ENCODE assay signal across 24 mouse cellular contexts in genomic region chr17:28431038-28431437, GRCm38 (mm10).
"Had no signal": no experiment of that assay in that cellular context is flagged by ENCODE, and none has a peak within 500 bp of the region (broad histone marks: within the 10 kb centered on the region; RNA-seq: fewer than 3 reads in every experiment).

No protein-coding gene starts in this region.

- H3K9ac ChIP-seq: heart, embryonic 12.5 days; hindbrain, embryonic 12.5 days; hindbrain, embryonic 14.5 days; kidney, embryonic 15.5 days; limb, embryonic 13.5 days; liver, embryonic 13.5 days had no signal

- H3K4me2 ChIP-seq: heart, embryonic 12.5 days; hindbrain, embryonic 12.5 days; hindbrain, embryonic 14.5 days; kidney, embryonic 15.5 days; limb, embryonic 13.5 days; liver, embryonic 11.5 days; liver, embryonic 13.5 days had no signal

- H3K4me3 ChIP-seq: heart, embryonic 10.5 days; heart, embryonic 12.5 days; hindbrain, embryonic 10.5 days; hindbrain, embryonic 12.5 days; kidney, embryonic 15.5 days; left cerebral cortex, adult 2 months; limb, embryonic 13.5 days; liver, embryonic 13.5 days had no signal

- DNase-seq: gastrocnemius, postnatal 25 days; heart, adult 18-20 months; heart, postnatal 4 days; kidney, adult 11 months; kidney, adult 2 months; kidney, adult 9 months; kidney, postnatal 14 days; kidney, postnatal 36 days; layer of hippocampus, adult 9-11 months; layer of hippocampus, postnatal 36 days; liver; liver, embryonic 13.5 days had no signal

- H3K9me3 ChIP-seq: heart, embryonic 10.5 days; heart, embryonic 12.5 days; hindbrain, embryonic 10.5 days; hindbrain, embryonic 12.5 days; kidney, embryonic 15.5 days; limb, embryonic 13.5 days; liver, embryonic 13.5 days had no signal

- H3K4me1 ChIP-seq: hindbrain, embryonic 10.5 days; hindbrain, embryonic 12.5 days; kidney, embryonic 15.5 days had no signal

- ATAC-seq: hindbrain, postnatal 0 days; intestine, embryonic 16.5 days had no signal

- H3K27me3 ChIP-seq: heart, embryonic 12.5 days; hindbrain, embryonic 12.5 days; kidney, embryonic 15.5 days; limb, embryonic 13.5 days; liver, embryonic 13.5 days had no signal

- H3K27ac ChIP-seq: heart, embryonic 10.5 days; hindbrain, embryonic 10.5 days; hindbrain, embryonic 12.5 days; hindbrain, embryonic 14.5 days; hindbrain, postnatal 0 days; kidney, embryonic 15.5 days; kidney, postnatal 0 days; left cerebral cortex, adult 2 months; limb, embryonic 13.5 days; liver, embryonic 13.5 days had no signal
